Mouse (Mus musculus) olfactory bulb, adult 2 months (tissue): ENCODE data around the gene Dgkb.

ENCODE experiments used
- CTCF ChIP-seq: fragments of 200-500 bp; IDR thresholded peaks from 2 replicates; pipeline ENCODE4 v1.5.1; 2012; ENCODE audit warnings: low read depth, mild to moderate bottlenecking, low read length, moderate library complexity; ENCODE audit not compliant: insufficient read depth
- POLR2A ChIP-seq: fragments of 200-500 bp; IDR thresholded peaks from 2 replicates; pipeline ENCODE4 v1.6.1; 2012; ENCODE audit warnings: mild to moderate bottlenecking, low read depth, low read length, moderate library complexity; ENCODE audit not compliant: insufficient read depth

GRCm38 (mm10) chr12:38268856-38269255 is 451.3 kb downstream of the Dgkb start:
- no peak for TF ChIP-seq POLR2A
- no peak for TF ChIP-seq CTCF
